Mouse (Mus musculus) limb, embryonic 13.5 days (tissue): ENCODE measurements at regions not wholly inside any gene's neighbourhood (a gene's known extent, or its start where the extent isn't known, plus 50 kb on each side); places are given as distances from the start of the nearest gene placed in this dataset.

Experiments
- ATAC-seq: fragments of 200-750 bp; cut with Nextera tagmentation; 2 replicates; pipeline ENCODE4 v1.8.0; 2017; ENCODE audit warnings: low read depth, moderate number of reproducible peaks, moderate TSS enrichment; ENCODE audit not compliant: low FRiP score
- H3K27ac ChIP-seq: fragments of 300-500 bp; sonication (generic); 2 replicates; pipeline ENCODE4 v1.5.1; 2015; ENCODE audit warnings: inconsistent platforms, mild to moderate bottlenecking, moderate library complexity
- H3K27me3 ChIP-seq: fragments of 300-500 bp; sonication (generic); 2 replicates; pipeline ENCODE4 v1.6.1; 2015; ENCODE audit warnings: mild to moderate bottlenecking, inconsistent platforms
- H3K36me3 ChIP-seq: fragments of 300-500 bp; sonication (generic); 2 replicates; pipeline ENCODE4 v1.6.1; 2015; ENCODE audit warnings: inconsistent platforms, mild to moderate bottlenecking, moderate library complexity
- H3K4me1 ChIP-seq: fragments of 300-500 bp; sonication (generic); 2 replicates; pipeline ENCODE4 v1.6.1; 2015; ENCODE audit warnings: inconsistent platforms
- H3K4me2 ChIP-seq: fragments of 300-500 bp; sonication (generic); replicated peaks from 2 replicates; pipeline ENCODE4 v1.6.1; 2015; ENCODE audit warnings: inconsistent platforms, mild to moderate bottlenecking, moderate library complexity
- H3K4me3 ChIP-seq: fragments of 300-500 bp; sonication (generic); 2 replicates; pipeline ENCODE4 v1.5.1; 2015; ENCODE audit warnings: moderate library complexity, mild to moderate bottlenecking, inconsistent platforms
- H3K9ac ChIP-seq: fragments of 300-500 bp; sonication (generic); 2 replicates; pipeline ENCODE4 v1.6.1; 2015; ENCODE audit warnings: mild to moderate bottlenecking, inconsistent platforms
- H3K9me3 ChIP-seq: fragments of 300-500 bp; sonication (generic); 2 replicates; pipeline ENCODE4 v1.6.1; 2016; ENCODE audit warnings: inconsistent platforms
- WGBS: fragments of 180-500 bp; shearing (Covaris S2); methylation state at CpG from one replicate; pipeline ENCODE4 v1.1.7; 2015; 5-methylcytosine and 5-hydroxymethylcytosine counted together

DNA sequence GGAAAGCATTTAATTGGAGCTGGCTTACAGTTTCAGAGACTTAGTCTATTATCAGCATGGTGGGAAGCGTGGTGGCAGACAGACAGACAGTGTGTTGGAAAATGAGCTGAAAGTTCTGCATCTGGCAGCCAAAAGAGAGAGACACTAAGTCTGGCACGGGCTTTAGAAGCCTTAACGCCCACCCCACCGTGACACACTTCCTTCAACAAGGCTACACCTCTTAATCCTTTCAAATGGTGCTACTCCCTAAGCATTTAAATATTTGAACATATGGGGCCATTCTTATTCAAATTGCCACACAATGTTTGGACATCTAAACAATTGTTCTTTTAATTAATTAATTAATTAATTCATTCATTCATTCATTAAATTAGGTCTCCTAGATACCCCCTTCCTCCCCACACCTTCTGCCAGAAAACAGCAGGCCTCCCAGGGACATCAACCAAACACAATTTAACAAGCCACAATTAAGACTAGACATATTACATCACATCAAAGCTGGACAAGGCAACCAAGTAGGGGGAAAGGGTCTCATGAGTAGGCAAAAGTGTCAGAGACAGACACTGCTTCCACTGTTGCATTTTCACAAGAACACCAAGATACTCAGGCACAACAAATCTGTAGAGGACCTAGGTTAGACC, 135.4 kb upstream of the Ptbp2 start:
- Histone ChIP-seq H3K27me3 (no peaks in the 10 kb centered on the region), H3K4me3 (no peak overlapping the region), H3K9me3 (no peaks in the 10 kb centered on the region), H3K4me1 (no peaks in the 10 kb centered on the region), H3K4me2 (no peak overlapping the region), H3K9ac (no peak overlapping the region), H3K27ac (no peak overlapping the region), H3K36me3 (no peaks in the 10 kb centered on the region)
- no peak for ATAC-seq
- 70% methylated on average over 4 of the region's 4 CpGs for WGBS

DNA sequence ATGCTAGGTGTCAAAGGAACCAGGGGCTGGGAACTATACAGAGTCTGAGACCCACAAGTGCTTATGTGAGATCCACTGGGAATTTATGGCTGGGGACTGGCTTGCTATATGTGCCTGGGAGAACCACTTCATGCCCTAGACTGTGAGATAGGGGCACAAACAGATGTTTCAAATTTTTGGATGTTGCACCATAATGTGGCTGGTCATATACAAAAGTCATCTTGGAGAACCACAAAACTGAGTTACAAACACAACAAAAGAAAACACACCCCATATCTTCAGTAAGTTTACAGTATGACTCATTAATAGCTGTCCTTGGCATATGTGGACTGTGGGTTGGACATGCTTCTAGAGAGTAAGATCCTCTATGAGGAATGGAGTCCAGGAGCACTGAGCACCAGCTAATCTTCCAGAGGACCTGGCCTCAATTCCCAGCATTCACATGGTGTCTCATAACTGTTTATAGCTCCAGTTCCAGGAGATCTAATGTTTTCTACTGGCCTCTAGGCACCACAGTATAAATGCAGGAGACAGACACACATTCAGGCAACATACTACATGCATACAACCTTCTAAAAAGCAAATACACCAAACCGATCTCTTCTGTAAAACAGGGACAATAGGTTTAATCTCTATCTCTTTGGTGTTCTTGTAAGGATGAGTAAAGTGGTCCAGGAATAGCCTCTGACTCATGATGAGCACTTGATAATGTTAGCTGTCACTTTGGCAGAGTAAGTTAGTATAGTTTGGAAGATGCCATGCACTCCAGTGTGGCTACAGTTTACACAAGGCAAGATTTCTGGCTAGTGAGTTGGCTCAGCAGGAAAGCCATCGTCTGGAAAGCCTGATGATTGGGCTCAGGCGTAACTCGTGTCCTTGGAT, 132.0 kb upstream of the Ptbp2 start:
- Histone ChIP-seq H3K36me3 (no peaks in the 10 kb centered on the region), H3K4me1 (peaks cover 6% of the 10 kb centered on the region; the same call in 1 of the 2 replicates), H3K4me3 (no peak overlapping the region), H3K27me3 (no peaks in the 10 kb centered on the region), H3K4me2 (no peak overlapping the region), H3K9ac (no peak overlapping the region), H3K27ac (no peak overlapping the region), H3K9me3 (no peaks in the 10 kb centered on the region)
- no peak for ATAC-seq
- WGBS, result 58% methylated on average over 4 of the region's 4 CpGs

DNA sequence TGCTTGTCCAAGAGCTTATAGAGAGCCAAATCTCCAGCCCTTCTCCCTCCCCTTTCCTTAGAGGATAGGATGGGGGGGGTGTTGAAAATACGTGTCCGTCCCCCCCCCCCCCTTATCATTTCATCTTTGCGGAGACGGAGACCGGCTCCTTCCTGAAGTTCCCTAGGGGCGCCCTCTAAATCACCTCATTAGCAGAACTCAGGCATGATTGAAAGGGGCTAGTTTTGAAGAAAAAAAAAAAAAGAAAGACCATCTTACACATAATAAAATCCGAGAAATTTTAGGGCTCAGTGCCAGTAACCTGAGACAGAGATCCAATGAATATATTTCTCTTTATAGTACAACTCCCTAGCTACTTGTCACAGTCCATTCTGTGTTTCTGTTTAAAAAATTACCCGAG, 127.3 kb upstream of the Ptbp2 start:
- no peak overlapping the region for H3K9ac ChIP-seq
- no peaks in the 10 kb centered on the region for H3K27me3 ChIP-seq
- ATAC-seq, result peak; percentile 70
- H3K4me3 ChIP-seq, result no peak overlapping the region
- no peaks in the 10 kb centered on the region for H3K9me3 ChIP-seq
- WGBS, result 6% methylated on average over 8 of the region's 8 CpGs
- H3K36me3 ChIP-seq, result no peaks in the 10 kb centered on the region
- H3K4me1 ChIP-seq, result peaks cover 8% of the 10 kb centered on the region; the same call in 1 of the 2 replicates
- H3K4me2 ChIP-seq, result peak overlapping the region; percentile 38
- no peak overlapping the region for H3K27ac ChIP-seq

DNA sequence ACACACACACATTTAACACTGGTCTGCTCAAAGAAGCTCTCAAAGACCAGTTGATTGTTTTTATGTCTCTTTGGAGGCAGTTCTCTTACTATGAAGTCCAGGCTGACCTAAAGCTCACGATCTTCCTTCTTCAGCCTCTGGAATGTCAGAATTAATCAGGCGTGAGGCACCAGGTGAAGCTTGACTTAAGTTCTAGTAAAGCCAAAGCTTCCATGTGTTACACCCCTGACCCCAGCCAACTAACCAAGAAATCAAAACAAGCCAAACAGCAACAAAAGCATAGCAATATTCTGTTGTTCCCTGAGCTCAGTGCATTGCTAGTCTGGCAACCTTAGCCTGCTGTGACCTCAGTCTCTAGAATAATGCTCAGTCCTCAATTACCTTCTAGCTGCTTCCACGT, 120.0 kb upstream of the Ptbp2 start:
- no peaks in the 10 kb centered on the region for H3K4me1 ChIP-seq
- ATAC-seq, result no peak
- no peaks in the 10 kb centered on the region for H3K36me3 ChIP-seq
- H3K27me3 ChIP-seq, result no peaks in the 10 kb centered on the region
- no peak overlapping the region for H3K4me3 ChIP-seq
- H3K9me3 ChIP-seq, result no peaks in the 10 kb centered on the region
- no peak overlapping the region for H3K9ac ChIP-seq
- 69% methylated on average over 3 of the region's 3 CpGs for WGBS
- no peak overlapping the region for H3K27ac ChIP-seq
- H3K4me2 ChIP-seq, result no peak overlapping the region

DNA sequence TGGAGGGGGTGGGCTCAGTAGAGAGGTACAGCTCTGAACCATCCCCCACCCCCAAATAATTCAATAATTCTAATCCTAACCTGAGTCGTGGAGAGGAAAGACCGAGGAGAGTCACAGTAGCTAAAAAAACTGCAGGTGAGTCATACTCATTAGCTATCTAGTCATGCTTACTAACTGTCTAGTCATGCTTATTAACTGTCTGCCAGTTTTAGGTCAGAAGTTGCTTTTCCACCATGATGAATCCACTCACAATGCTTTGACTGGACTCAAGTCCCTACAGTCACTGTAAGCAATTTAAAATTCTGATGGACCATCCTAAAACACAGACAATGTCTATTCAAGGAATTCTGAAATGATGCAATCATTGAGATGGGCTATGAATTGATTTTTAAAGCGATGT, 110.9 kb upstream of the Ptbp2 start:
- peaks cover 12% of the 10 kb centered on the region; the same call in 1 of the 2 replicates for H3K4me1 ChIP-seq
- no peaks in the 10 kb centered on the region for H3K9me3 ChIP-seq
- WGBS, result 86% methylated on average over 3 of the region's 3 CpGs
- ATAC-seq, result no peak
- H3K27me3 ChIP-seq, result no peaks in the 10 kb centered on the region
- H3K36me3 ChIP-seq, result no peaks in the 10 kb centered on the region
- no peak overlapping the region for H3K4me3 ChIP-seq
- no peak overlapping the region for H3K4me2 ChIP-seq
- no peak overlapping the region for H3K9ac ChIP-seq
- H3K27ac ChIP-seq, result no peak overlapping the region

DNA sequence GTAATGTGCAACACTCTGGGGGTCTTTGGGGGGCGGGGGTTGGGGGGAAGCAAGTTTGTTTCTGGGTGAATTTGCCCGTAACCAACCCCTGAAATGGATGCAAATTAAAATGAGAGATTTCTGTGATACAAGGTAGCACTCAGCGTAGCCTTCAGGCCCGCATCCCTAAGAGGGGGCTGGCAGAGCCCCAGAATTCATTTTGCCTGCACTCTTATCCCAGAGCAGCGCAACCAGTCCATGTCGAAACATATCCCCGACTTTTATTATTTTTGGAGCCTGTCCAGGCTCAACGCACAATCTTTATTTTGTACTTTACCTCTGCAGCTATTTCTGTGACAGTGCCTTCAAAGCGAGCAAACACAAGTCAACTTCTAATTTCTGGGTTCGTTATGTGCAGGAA, 109.8 kb upstream of the Ptbp2 start:
- Histone ChIP-seq H3K27ac (no peak overlapping the region), H3K4me1 (peaks cover 12% of the 10 kb centered on the region; the same call in 1 of the 2 replicates), H3K9ac (no peak overlapping the region), H3K27me3 (no peaks in the 10 kb centered on the region), H3K4me2 (peak overlapping the region; percentile 63), H3K36me3 (no peaks in the 10 kb centered on the region), H3K9me3 (no peaks in the 10 kb centered on the region), H3K4me3 (peak overlapping the region; percentile 30)
- peak; percentile 73; the same call in 1 of the 2 replicates for ATAC-seq
- 25% methylated on average over 10 of the region's 10 CpGs for WGBS

DNA sequence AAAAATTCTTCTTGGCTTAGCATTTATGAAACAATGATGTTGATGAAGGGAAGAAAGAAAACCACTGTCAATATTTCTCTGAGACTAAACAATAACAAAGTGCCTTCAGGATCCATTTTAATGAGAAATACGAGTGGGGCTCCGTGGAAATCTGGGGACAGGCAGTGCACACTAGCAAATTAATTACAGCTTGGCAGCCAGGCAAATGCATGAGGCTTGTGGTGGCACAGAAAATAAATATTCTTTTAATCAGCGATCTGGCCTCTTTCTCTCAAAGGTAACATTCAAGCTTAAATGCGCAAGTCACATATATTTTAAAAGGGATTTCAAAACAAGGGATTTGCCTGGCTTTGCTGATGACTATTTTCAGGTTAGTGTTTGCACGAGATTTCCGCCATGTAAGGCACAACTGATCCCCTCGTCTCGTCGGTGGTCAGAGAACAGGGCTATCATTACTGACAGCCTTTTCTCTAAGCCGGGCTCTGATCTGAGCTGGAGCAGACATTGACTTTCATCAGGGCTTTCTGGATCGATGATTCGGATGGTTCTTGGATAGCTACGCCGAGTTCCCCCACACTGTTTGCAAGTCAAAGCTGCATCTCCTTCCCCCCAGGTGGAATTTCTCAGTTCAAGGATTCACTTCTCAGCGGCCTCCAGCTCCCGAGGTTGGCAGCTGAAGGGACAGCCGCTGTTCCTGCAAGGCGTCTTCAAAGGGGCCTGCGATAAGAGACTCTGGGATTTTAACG, 109.1 kb upstream of the Ptbp2 start:
- Histone ChIP-seq H3K27me3 (no peaks in the 10 kb centered on the region), H3K9me3 (no peaks in the 10 kb centered on the region), H3K4me1 (peaks cover 12% of the 10 kb centered on the region; the same call in 1 of the 2 replicates), H3K27ac (no peak overlapping the region), H3K4me2 (peak overlapping the region; percentile 63), H3K9ac (peak overlapping the region; percentile 54), H3K4me3 (peak overlapping the region; percentile 30), H3K36me3 (no peaks in the 10 kb centered on the region)
- ATAC-seq, result no peak
- 8% methylated on average over 20 of the region's 20 CpGs for WGBS

DNA sequence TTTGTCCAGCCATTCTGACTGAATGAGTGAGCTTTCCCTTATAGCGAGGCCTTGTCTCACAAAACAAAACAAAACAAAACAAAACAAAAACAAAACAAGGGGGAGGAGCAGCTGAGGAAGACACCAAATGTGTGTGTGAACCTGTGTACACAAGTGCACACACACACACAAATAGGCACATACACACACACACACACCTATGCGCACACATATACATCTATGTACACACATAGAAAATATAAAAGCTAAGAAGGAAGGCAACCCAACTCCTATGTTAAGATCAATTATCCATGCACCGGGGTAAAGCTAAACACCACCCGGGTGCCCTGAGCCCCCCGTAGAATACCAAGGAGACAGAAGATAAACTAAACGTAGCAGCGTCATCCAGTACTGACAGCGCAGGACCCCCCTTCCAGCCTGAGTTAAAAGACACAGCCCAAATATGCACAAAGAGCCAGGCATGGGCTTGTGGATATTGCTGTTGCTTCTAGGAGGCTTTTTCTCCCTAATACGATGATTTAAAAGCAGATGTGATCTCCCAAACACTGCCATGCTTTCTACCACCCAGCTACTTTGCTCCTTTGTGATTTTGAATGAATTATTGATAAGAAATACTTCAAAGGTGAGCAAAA, 108.4 kb upstream of the Ptbp2 start:
- Histone ChIP-seq H3K27ac (no peak overlapping the region), H3K36me3 (no peaks in the 10 kb centered on the region), H3K4me1 (peaks cover 12% of the 10 kb centered on the region; the same call in 1 of the 2 replicates), H3K9ac (no peak overlapping the region), H3K4me2 (no peak overlapping the region), H3K27me3 (no peaks in the 10 kb centered on the region), H3K4me3 (no peak overlapping the region), H3K9me3 (no peaks in the 10 kb centered on the region)
- WGBS, result 71% methylated on average over 9 of the region's 9 CpGs
- ATAC-seq, result no peak

DNA sequence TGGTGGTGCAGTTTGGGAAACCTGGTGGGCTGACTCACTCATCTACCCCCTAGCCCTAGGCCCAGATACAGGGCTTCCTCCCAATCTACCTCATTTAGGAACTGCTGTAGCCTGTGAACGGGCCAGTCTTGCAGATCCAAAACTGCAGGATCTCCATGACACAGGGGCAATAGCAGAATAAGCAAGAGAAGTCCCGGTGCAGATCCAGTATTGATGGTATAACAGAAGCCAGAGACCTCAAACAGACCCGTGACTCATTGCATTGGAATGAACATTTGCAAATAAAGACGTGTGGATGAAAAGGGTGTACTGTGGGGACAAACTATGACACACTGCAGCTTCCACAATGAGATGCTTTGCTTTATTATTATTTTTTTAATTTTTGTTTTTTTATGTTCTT, 106.6 kb upstream of the Ptbp2 start:
- H3K4me2 ChIP-seq, result no peak overlapping the region
- no peak overlapping the region for H3K27ac ChIP-seq
- H3K9ac ChIP-seq, result no peak overlapping the region
- H3K4me1 ChIP-seq, result peaks cover 12% of the 10 kb centered on the region; the same call in 1 of the 2 replicates
- WGBS, result 58% methylated on average over 4 of the region's 4 CpGs
- no peak overlapping the region for H3K4me3 ChIP-seq
- no peaks in the 10 kb centered on the region for H3K27me3 ChIP-seq
- H3K9me3 ChIP-seq, result no peaks in the 10 kb centered on the region
- ATAC-seq, result no peak
- H3K36me3 ChIP-seq, result no peaks in the 10 kb centered on the region

DNA sequence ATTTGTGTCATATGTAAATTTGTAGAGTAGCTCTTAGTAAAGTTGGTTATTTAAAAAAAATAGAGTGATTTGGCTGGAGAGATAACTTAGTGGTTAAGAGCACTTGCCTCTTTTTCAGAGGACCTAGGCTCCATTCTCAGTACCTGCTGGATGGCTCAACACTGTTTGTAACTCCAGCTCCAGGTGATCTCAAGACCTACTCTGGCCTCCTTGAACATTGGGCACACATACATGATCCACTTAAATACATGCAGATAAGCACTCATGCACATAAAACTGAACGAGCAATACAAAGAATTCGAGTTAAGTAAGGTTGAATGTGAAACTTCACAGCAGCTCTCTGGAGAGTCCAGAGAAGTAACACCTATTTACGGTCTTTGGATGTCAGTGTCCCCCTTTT, 104.2 kb upstream of the Ptbp2 start:
- Histone ChIP-seq H3K27me3 (no peaks in the 10 kb centered on the region), H3K4me2 (no peak overlapping the region)

DNA sequence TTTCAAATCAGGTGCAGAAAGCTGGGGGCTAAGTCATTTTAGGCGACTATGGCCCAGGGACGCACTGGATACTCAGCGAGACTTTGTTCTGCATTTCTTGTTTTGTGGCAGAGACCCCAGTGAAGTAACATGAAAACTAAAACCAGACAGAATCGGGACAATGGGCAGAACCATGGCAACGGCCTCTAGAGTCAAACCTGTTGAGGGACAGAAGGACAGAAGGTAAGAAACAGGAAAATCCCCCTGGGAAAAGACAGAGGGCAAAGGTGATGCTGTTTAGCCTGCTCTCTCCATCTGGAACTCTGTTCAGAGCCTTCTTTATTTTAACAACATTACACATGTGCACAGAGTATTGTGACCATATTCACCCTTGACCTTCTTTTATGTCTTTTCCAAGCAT, 92.1 kb upstream of the Ptbp2 start:
- Histone ChIP-seq H3K9ac (no peak overlapping the region), H3K4me3 (no peak overlapping the region), H3K27ac (no peak overlapping the region), H3K9me3 (0 out of 2 replicates have a peak, but pooled peaks cover 3% of the 10 kb centered on the region), H3K36me3 (no peaks in the 10 kb centered on the region), H3K4me2 (no peak overlapping the region), H3K27me3 (no peaks in the 10 kb centered on the region), H3K4me1 (no peaks in the 10 kb centered on the region)
- WGBS, result 73% methylated on average over 5 of the region's 5 CpGs
- ATAC-seq, result no peak

More for the DNA sequence above, 104.2 kb upstream of the Ptbp2 start:
- Histone ChIP-seq H3K9ac (no peak overlapping the region), H3K36me3 (no peaks in the 10 kb centered on the region), H3K4me1 (peaks cover 4% of the 10 kb centered on the region; the same call in 1 of the 2 replicates), H3K9me3 (no peaks in the 10 kb centered on the region), H3K4me3 (no peak overlapping the region), H3K27ac (no peak overlapping the region)
- no peak for ATAC-seq
- WGBS, result 80% methylated on average over 3 of the region's 3 CpGs
